Mouse (Mus musculus): ENCODE data around the gene Ets2. TPM values are rescaled to one million over a fixed set of nuclear protein-coding genes. Genes with fewer than 3 reads are reported as not detected.

The Ets2 gene
- total RNA-seq (2014; fragmentation: Nextera tagmentation) = 49.4 and 59.6 TPM in 2 replicates
- total RNA-seq (2017) = 74.7 and 76.6 TPM in 2 replicates
- polyA plus RNA-seq (2012) = 118 and 138 TPM in 2 replicates

DNA sequence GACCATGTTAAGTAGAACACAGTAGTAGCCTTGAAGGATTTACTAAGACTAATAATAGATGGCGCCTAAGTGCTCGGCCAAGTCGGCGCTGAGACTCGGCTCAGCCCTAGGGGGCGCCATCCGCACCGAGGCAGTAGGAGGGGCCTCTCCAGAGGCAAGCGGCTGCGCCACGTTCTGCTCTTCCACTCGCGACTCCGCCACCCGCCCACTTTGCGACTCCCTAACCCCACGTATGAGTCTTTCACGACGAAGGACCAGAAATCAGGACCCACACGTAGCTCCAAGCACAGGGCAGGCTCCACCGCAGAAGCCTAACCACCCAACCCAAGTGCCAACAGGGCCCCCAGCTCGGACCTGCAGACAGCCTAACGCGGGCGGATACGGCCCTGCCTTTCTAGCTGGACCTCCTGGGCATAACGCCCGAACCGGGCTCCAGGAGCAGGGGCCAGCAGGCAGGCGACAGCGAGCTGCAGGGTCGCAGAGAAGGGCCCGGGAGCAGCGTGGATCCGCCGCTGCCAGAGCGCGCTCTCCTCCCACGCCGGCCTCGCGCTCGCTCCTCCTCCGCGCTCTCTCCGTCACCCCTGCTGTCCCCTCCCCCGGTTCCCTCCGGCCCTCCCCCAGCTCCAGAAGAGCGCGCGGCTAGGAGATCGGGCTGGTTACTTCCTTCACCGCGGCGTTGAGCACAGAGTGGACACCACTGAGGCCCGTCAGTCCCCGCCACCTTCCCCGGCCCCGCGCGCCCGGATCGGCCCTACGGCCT is at the start of gene Ets2:
Ets2 (plus strand) TSS at position 274 of the 760 bp plus-strand sequence.
- Histone ChIP-seq H3K9me3 (replicated peaks) (no peaks in the 10 kb centered on the region), H3K27me3 (ENCODE audit: insufficient read depth, low read length) (0 out of 2 replicates have a peak, but pooled peaks cover 4% of the 10 kb centered on the region), H3K4me3 (ENCODE audit: low read depth, low read length) (peak within 1 kb of the TSS; percentile 93), H3K36me3 (replicated peaks) (peaks cover 31% of the 10 kb centered on the region), H3K4me1 (ENCODE audit: insufficient read depth, low read depth, low read length) (peaks cover 38% of the 10 kb centered on the region)
- ATAC-seq (ENCODE audit: extremely low read depth, insufficient number of reproducible peaks, low FRiP score, poor library complexity, severe bottlenecking) (peak; percentile 86), DNase-seq (ENCODE audit: low spot score) (peak; percentile 97)
- no peak for TF ChIP-seq POLR2AphosphoS5 (IDR thresholded peaks at IDR 0.05; ENCODE audit: insufficient replicate concordance, low read depth, low read length)
- TF ChIP-seq GATA1 (IDR thresholded peaks at IDR 0.05; ENCODE audit: borderline replicate concordance, low read length) = no peak
- peak; percentile 92 for TF ChIP-seq CTCF (IDR thresholded peaks at IDR 0.05; ENCODE audit: low read depth, low read length)
- TF ChIP-seq TAL1 (conservative IDR thresholded peaks at IDR 0.05; ENCODE audit: low read depth, low read length) = no peak
- TF ChIP-seq GATA2 (IDR thresholded peaks at IDR 0.05; ENCODE audit: borderline replicate concordance, low read depth, low read length) = no peak

DNA sequence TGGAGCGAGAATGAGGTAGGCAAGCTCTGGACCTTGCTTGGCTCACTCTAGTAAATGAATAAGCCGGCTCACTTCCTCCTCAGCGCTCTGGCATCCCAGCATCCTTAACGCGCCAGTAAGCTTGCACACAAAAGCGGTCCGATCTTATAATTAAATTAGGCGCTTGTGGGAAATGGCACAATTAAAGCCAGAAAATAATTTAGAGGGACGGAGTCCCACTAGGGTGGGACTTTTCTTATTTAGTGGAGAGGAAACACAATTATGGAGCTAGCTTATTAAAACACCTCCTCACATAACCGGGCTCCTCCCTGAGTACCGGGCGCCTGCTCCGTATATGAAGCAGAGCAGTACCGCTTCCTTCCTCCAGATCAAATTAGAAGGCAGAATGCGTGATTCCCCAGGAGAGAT is 47.7 kb upstream of the Ets2 start:
- Histone ChIP-seq H3K36me3 (replicated peaks) (no peaks in the 10 kb centered on the region), H3K4me1 (ENCODE audit: insufficient read depth, low read depth, low read length) (no peaks in the 10 kb centered on the region), H3K4me3 (ENCODE audit: low read depth, low read length) (no peak overlapping the region), H3K9me3 (replicated peaks) (peaks cover 14% of the 10 kb centered on the region), H3K27me3 (ENCODE audit: insufficient read depth, low read length) (peaks cover 12% of the 10 kb centered on the region)
- ATAC-seq (ENCODE audit: extremely low read depth, insufficient number of reproducible peaks, low FRiP score, poor library complexity, severe bottlenecking) = no peak
- no peak for TF ChIP-seq POLR2AphosphoS5 (IDR thresholded peaks at IDR 0.05; ENCODE audit: insufficient replicate concordance, low read depth, low read length)
- no peak for DNase-seq (ENCODE audit: low spot score)

- no peak for DNase-seq (ENCODE audit: low spot score)
- no peak for TF ChIP-seq GATA1 (IDR thresholded peaks at IDR 0.05; ENCODE audit: borderline replicate concordance, low read length)
- no peak for TF ChIP-seq TAL1 (conservative IDR thresholded peaks at IDR 0.05; ENCODE audit: low read depth, low read length)
- TF ChIP-seq CTCF (IDR thresholded peaks at IDR 0.05; ENCODE audit: low read depth, low read length) = no peak
- no peak for TF ChIP-seq GATA2 (IDR thresholded peaks at IDR 0.05; ENCODE audit: borderline replicate concordance, low read depth, low read length)
- no peak for TF ChIP-seq POLR2AphosphoS5 (IDR thresholded peaks at IDR 0.05; ENCODE audit: insufficient replicate concordance, low read depth, low read length)
- H3K27me3 ChIP-seq (ENCODE audit: insufficient read depth, low read length) = peaks cover 19% of the 10 kb centered on the region
- H3K9me3 ChIP-seq (replicated peaks) = peaks cover 14% of the 10 kb centered on the region
- peak; percentile 15; the same call in 1 of the 2 replicates for ATAC-seq (ENCODE audit: extremely low read depth, insufficient number of reproducible peaks, low FRiP score, poor library complexity, severe bottlenecking)
- no peak overlapping the region for H3K4me3 ChIP-seq (ENCODE audit: low read depth, low read length)
- no peaks in the 10 kb centered on the region for H3K4me1 ChIP-seq (ENCODE audit: insufficient read depth, low read depth, low read length)
- no peaks in the 10 kb centered on the region for H3K36me3 ChIP-seq (replicated peaks)
These were observed 45.3 kb upstream of the Ets2 start for GRCm38 (mm10) chr16:95656535-95656934.

- no peaks in the 10 kb centered on the region for H3K4me1 ChIP-seq (ENCODE audit: insufficient read depth, low read depth, low read length)
- no peaks in the 10 kb centered on the region for H3K36me3 ChIP-seq (replicated peaks)
- H3K4me3 ChIP-seq (ENCODE audit: low read depth, low read length) = no peak overlapping the region
- TF ChIP-seq POLR2AphosphoS5 (IDR thresholded peaks at IDR 0.05; ENCODE audit: insufficient replicate concordance, low read depth, low read length) (no peak), GATA2 (IDR thresholded peaks at IDR 0.05; ENCODE audit: borderline replicate concordance, low read depth, low read length) (no peak), TAL1 (conservative IDR thresholded peaks at IDR 0.05; ENCODE audit: low read depth, low read length) (no peak), CTCF (IDR thresholded peaks at IDR 0.05; ENCODE audit: low read depth, low read length) (no peak), GATA1 (IDR thresholded peaks at IDR 0.05; ENCODE audit: borderline replicate concordance, low read length) (no peak)
- DNase-seq (ENCODE audit: low spot score) (no peak), ATAC-seq (ENCODE audit: extremely low read depth, insufficient number of reproducible peaks, low FRiP score, poor library complexity, severe bottlenecking) (no peak)
- H3K27me3 ChIP-seq (ENCODE audit: insufficient read depth, low read length) = peaks cover 21% of the 10 kb centered on the region
- peaks cover 14% of the 10 kb centered on the region for H3K9me3 ChIP-seq (replicated peaks)
These were observed 44.7 kb upstream of the Ets2 start for GRCm38 (mm10) chr16:95657187-95657586.

DNA sequence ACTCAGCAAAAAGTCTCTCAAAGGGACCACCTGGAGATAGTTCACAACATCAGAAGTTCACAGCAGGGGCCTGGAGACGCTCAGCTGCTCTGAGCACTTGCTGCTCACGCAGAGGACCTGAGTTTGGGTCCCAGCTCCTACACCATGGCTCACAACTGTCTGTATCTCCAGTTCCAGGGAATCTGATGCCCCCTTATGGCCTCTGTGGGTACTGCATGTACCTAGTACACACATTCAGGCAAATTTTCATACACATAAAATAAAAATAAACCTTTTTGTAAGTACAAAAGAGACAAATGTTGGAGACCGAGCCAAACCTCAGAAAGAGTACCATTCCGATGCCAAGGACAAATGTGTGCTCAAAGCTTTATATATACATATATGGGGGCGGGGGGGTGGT is 44.1 kb upstream of the Ets2 start:
- ATAC-seq (ENCODE audit: extremely low read depth, insufficient number of reproducible peaks, low FRiP score, poor library complexity, severe bottlenecking) (no peak), DNase-seq (ENCODE audit: low spot score) (no peak)
- Histone ChIP-seq H3K4me1 (ENCODE audit: insufficient read depth, low read depth, low read length) (no peaks in the 10 kb centered on the region), H3K4me3 (ENCODE audit: low read depth, low read length) (no peak overlapping the region), H3K27me3 (ENCODE audit: insufficient read depth, low read length) (peaks cover 24% of the 10 kb centered on the region), H3K9me3 (replicated peaks) (peaks cover 14% of the 10 kb centered on the region), H3K36me3 (replicated peaks) (no peaks in the 10 kb centered on the region)
- TF ChIP-seq CTCF (IDR thresholded peaks at IDR 0.05; ENCODE audit: low read depth, low read length) (0 out of 2 replicates have a peak, but pooled peaks have one; percentile 3), POLR2AphosphoS5 (IDR thresholded peaks at IDR 0.05; ENCODE audit: insufficient replicate concordance, low read depth, low read length) (no peak)

GRCm38 (mm10) chr16:95658836-95659430 is 42.9 kb upstream of the Ets2 start:
- ATAC-seq (ENCODE audit: extremely low read depth, insufficient number of reproducible peaks, low FRiP score, poor library complexity, severe bottlenecking) = no peak
- TF ChIP-seq TAL1 (conservative IDR thresholded peaks at IDR 0.05; ENCODE audit: low read depth, low read length) (no peak), POLR2AphosphoS5 (IDR thresholded peaks at IDR 0.05; ENCODE audit: insufficient replicate concordance, low read depth, low read length) (no peak), GATA2 (IDR thresholded peaks at IDR 0.05; ENCODE audit: borderline replicate concordance, low read depth, low read length) (no peak), CTCF (IDR thresholded peaks at IDR 0.05; ENCODE audit: low read depth, low read length) (peak; percentile 99), GATA1 (IDR thresholded peaks at IDR 0.05; ENCODE audit: borderline replicate concordance, low read length) (no peak)
- H3K36me3 ChIP-seq (replicated peaks) = no peaks in the 10 kb centered on the region
- peaks cover 14% of the 10 kb centered on the region for H3K9me3 ChIP-seq (replicated peaks)
- H3K4me3 ChIP-seq (ENCODE audit: low read depth, low read length) = no peak overlapping the region
- H3K4me1 ChIP-seq (ENCODE audit: insufficient read depth, low read depth, low read length) = no peaks in the 10 kb centered on the region
- H3K27me3 ChIP-seq (ENCODE audit: insufficient read depth, low read length) = peaks cover 21% of the 10 kb centered on the region
- DNase-seq (ENCODE audit: low spot score) = peak; percentile 59
